Mouse (Mus musculus): ENCODE data around the gene Zyx. TPM values are rescaled to one million over a fixed set of nuclear protein-coding genes. Genes with fewer than 3 reads are reported as not detected.

Gene Zyx
- 35.2 and 40.1 TPM in 2 replicates for polyA plus RNA-seq (2012; rRNA removed)

- no peaks in the 10 kb centered on the region for H3K36me3 ChIP-seq (ENCODE audit: control insufficient read depth, insufficient read depth, low read length)
- no peak; the same call in 1 of the 2 replicates for TF ChIP-seq POLR2A (IDR thresholded peaks at IDR 0.05; ENCODE audit: control insufficient read depth, low read depth, low read length)
- 0 out of 2 replicates have a peak, but pooled peaks have one; percentile 6 for TF ChIP-seq CTCF (IDR thresholded peaks at IDR 0.05; ENCODE audit: control insufficient read depth, insufficient read depth, insufficient replicate concordance, low read depth, low read length)
- H3K27ac ChIP-seq (ENCODE audit: control insufficient read depth, insufficient read depth, low read depth, low read length): peak within 1 kb of the TSS; percentile 58
- H3K4me1 ChIP-seq (ENCODE audit: control insufficient read depth, insufficient read depth, low read length): peaks cover 8% of the 10 kb centered on the region
- no peaks in the 10 kb centered on the region for H3K27me3 ChIP-seq (ENCODE audit: control insufficient read depth, insufficient read depth, low read length)
- peak within 1 kb of the TSS; percentile 83 for H3K4me3 ChIP-seq (ENCODE audit: control insufficient read depth, low read depth, low read length)
These were observed at the start of gene Zyx for GRCm38 (mm10) chr6:42349426-42350020. Gene Zyx (plus strand): TSS chr6:42349630.

DNA sequence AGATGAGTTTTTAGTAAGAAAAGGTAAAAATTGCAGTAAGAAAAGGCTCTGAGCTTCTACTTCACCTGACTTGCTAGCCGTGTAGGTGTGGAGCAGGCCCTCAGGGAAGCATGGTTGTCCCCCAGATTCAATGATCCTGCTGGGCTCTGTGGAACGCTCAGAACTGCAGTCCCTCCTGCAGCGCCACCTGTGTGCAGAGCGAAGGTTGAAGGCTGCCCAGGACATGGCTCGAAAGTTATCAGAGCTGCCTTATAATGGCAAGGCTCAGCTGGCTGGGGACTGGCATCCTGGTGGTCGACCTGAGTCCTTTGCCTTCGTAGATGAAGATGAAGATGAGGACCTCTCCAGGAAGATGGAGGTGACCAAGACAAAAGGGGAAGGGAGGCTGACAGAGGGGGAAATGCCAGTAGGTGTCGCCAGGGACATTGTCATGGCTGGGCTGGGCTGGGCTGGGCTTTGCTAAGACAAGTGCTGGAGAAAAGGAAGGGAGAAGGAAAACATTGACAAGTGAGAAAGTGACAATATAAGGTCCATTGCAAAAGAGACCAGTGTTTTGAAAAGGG, 39.5 kb upstream of the Zyx start:
- TF ChIP-seq POLR2A (IDR thresholded peaks at IDR 0.05; ENCODE audit: control insufficient read depth, low read depth, low read length): no peak
- TF ChIP-seq CTCF (IDR thresholded peaks at IDR 0.05; ENCODE audit: control insufficient read depth, insufficient read depth, insufficient replicate concordance, low read depth, low read length): 0 out of 2 replicates have a peak, but pooled peaks have one; percentile 0
- no peaks in the 10 kb centered on the region; the same call in 1 of the 2 replicates for H3K36me3 ChIP-seq (ENCODE audit: control insufficient read depth, insufficient read depth, low read length)

GRCm38 (mm10) chr6:42310427-42311053, 38.9 kb upstream of the Zyx start:
- Histone ChIP-seq H3K27ac (ENCODE audit: control insufficient read depth, insufficient read depth, low read depth, low read length) (no peak overlapping the region), H3K36me3 (ENCODE audit: control insufficient read depth, insufficient read depth, low read length) (no peaks in the 10 kb centered on the region; the same call in 1 of the 2 replicates), H3K4me3 (ENCODE audit: control insufficient read depth, low read depth, low read length) (no peak overlapping the region), H3K4me1 (ENCODE audit: control insufficient read depth, insufficient read depth, low read length) (no peaks in the 10 kb centered on the region), H3K27me3 (ENCODE audit: control insufficient read depth, insufficient read depth, low read length) (no peaks in the 10 kb centered on the region)
- TF ChIP-seq CTCF (IDR thresholded peaks at IDR 0.05; ENCODE audit: control insufficient read depth, insufficient read depth, insufficient replicate concordance, low read depth, low read length) (no peak), POLR2A (IDR thresholded peaks at IDR 0.05; ENCODE audit: control insufficient read depth, low read depth, low read length) (no peak)

More for the DNA sequence above, 39.5 kb upstream of the Zyx start:
- Histone ChIP-seq H3K27me3 (ENCODE audit: control insufficient read depth, insufficient read depth, low read length) (no peaks in the 10 kb centered on the region), H3K4me1 (ENCODE audit: control insufficient read depth, insufficient read depth, low read length) (no peaks in the 10 kb centered on the region), H3K27ac (ENCODE audit: control insufficient read depth, insufficient read depth, low read depth, low read length) (no peak overlapping the region), H3K4me3 (ENCODE audit: control insufficient read depth, low read depth, low read length) (no peak overlapping the region)

GRCm38 (mm10) chr6:42318293-42318692, 31.1 kb upstream of the Zyx start:
- TF ChIP-seq POLR2A (IDR thresholded peaks at IDR 0.05; ENCODE audit: control insufficient read depth, low read depth, low read length) (no peak), CTCF (IDR thresholded peaks at IDR 0.05; ENCODE audit: control insufficient read depth, insufficient read depth, insufficient replicate concordance, low read depth, low read length) (no peak)
- H3K4me1 ChIP-seq (ENCODE audit: control insufficient read depth, insufficient read depth, low read length): no peaks in the 10 kb centered on the region
- H3K27ac ChIP-seq (ENCODE audit: control insufficient read depth, insufficient read depth, low read depth, low read length): no peak overlapping the region
- no peaks in the 10 kb centered on the region; the same call in 1 of the 2 replicates for H3K36me3 ChIP-seq (ENCODE audit: control insufficient read depth, insufficient read depth, low read length)
- H3K27me3 ChIP-seq (ENCODE audit: control insufficient read depth, insufficient read depth, low read length): no peaks in the 10 kb centered on the region
- H3K4me3 ChIP-seq (ENCODE audit: control insufficient read depth, low read depth, low read length): no peak overlapping the region

- peak overlapping the region; percentile 80 for H3K4me3 ChIP-seq (ENCODE audit: control insufficient read depth, low read depth, low read length)
- H3K36me3 ChIP-seq (ENCODE audit: control insufficient read depth, insufficient read depth, low read length): no peaks in the 10 kb centered on the region
- peaks cover 4% of the 10 kb centered on the region for H3K4me1 ChIP-seq (ENCODE audit: control insufficient read depth, insufficient read depth, low read length)
- TF ChIP-seq CTCF (IDR thresholded peaks at IDR 0.05; ENCODE audit: control insufficient read depth, insufficient read depth, insufficient replicate concordance, low read depth, low read length): no peak
- no peak for TF ChIP-seq POLR2A (IDR thresholded peaks at IDR 0.05; ENCODE audit: control insufficient read depth, low read depth, low read length)
- no peak overlapping the region for H3K27ac ChIP-seq (ENCODE audit: control insufficient read depth, insufficient read depth, low read depth, low read length)
- peaks cover 4% of the 10 kb centered on the region; the same call in 1 of the 2 replicates for H3K27me3 ChIP-seq (ENCODE audit: control insufficient read depth, insufficient read depth, low read length)
These were observed 25.9 kb upstream of the Zyx start for GRCm38 (mm10) chr6:42323371-42324066.

DNA sequence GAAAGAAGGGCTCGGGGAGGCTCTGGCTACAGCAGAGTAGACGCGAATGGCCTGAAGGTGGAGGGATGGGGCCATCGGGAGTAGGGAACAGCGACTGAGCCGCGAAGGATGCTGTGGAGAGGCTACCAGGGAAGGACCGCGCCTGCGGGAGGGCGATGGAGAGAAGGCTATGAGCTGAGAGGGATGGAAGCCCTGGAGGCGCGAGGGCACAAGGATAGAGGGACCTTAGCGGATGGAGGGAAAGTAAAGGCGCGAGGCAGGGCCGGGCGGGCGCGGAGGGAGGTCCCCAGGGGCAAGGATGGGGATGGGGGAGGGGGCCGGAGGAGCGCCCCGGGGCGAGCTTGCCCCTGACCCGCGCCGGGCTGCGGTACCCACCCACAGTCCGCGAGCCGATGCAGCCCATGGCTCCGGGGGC, 25.4 kb upstream of the Zyx start:
- no peak overlapping the region for H3K27ac ChIP-seq (ENCODE audit: control insufficient read depth, insufficient read depth, low read depth, low read length)

More for the DNA sequence above, 25.4 kb upstream of the Zyx start:
- Histone ChIP-seq H3K27me3 (ENCODE audit: control insufficient read depth, insufficient read depth, low read length) (peaks cover 4% of the 10 kb centered on the region; the same call in 1 of the 2 replicates), H3K4me1 (ENCODE audit: control insufficient read depth, insufficient read depth, low read length) (peaks cover 4% of the 10 kb centered on the region), H3K4me3 (ENCODE audit: control insufficient read depth, low read depth, low read length) (peak overlapping the region; percentile 80), H3K36me3 (ENCODE audit: control insufficient read depth, insufficient read depth, low read length) (no peaks in the 10 kb centered on the region)
- TF ChIP-seq CTCF (IDR thresholded peaks at IDR 0.05; ENCODE audit: control insufficient read depth, insufficient read depth, insufficient replicate concordance, low read depth, low read length) (no peak), POLR2A (IDR thresholded peaks at IDR 0.05; ENCODE audit: control insufficient read depth, low read depth, low read length) (no peak)
